Mouse (Mus musculus): ENCODE data around the gene Slc15a2.
A peak's percentile ranks its signal among the peaks of the same experiment; 100 is the strongest.

Gene Slc15a2

DNA sequence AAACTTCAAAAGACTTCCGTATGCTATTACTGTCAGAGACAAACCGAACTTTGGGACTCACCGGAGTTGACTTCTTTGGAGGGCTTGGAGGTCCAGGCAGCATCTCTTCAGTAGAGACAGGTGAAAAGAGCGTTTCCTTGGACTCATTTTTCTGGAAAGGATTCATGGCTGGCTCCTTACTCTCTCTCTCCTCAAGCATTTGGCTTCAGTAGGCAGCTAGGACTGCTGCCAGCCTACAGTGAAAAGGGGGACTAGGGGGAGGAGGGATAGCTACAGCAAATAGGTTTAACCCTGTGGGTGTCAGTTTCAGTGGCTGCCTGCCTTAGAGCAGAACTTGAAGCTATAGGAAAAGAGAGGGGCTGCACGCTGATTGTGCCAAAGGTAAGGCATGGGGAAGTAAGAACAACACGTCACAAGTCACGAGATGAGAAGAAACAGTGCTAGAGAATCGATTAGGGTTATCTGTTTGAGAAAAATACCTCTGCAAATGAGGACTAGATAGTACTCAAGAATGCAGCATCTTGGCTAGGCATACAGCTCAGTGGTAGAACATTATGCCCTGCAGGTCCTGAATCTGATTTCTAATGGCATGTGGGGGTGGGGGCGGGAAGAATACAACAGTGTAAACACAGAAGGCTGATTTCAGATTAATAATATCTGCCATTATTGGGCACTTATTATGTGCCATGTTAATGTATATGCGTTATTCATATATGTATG, at the start of gene Slc15a2:
TSS of gene Slc15a2 (minus strand) at position 369 of the 720 bp plus-strand sequence.
- no peak for DNase-seq (ENCODE audit: low read depth, low spot score)

DNA sequence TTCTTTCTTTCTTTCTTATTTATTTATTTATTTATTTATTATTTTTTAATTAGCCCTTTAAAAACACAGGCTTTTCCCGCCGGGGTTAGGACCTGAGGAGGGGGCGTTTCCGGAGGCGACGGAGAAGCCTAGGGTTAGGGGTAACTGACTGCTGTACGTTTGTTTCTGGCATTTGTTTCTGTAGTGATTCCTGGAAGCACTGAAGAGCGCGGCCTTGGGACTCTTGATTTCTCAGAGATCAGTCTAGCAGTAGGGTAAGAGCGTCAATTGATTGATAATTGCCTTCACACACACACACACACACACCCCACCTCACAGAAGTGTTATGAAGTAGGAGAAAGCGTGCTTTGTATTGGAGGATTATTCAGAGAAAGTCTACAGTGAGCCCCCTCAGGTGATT, 44.1 kb upstream of the Slc15a2 start:
- no peak for DNase-seq (ENCODE audit: low read depth, low spot score)

DNA sequence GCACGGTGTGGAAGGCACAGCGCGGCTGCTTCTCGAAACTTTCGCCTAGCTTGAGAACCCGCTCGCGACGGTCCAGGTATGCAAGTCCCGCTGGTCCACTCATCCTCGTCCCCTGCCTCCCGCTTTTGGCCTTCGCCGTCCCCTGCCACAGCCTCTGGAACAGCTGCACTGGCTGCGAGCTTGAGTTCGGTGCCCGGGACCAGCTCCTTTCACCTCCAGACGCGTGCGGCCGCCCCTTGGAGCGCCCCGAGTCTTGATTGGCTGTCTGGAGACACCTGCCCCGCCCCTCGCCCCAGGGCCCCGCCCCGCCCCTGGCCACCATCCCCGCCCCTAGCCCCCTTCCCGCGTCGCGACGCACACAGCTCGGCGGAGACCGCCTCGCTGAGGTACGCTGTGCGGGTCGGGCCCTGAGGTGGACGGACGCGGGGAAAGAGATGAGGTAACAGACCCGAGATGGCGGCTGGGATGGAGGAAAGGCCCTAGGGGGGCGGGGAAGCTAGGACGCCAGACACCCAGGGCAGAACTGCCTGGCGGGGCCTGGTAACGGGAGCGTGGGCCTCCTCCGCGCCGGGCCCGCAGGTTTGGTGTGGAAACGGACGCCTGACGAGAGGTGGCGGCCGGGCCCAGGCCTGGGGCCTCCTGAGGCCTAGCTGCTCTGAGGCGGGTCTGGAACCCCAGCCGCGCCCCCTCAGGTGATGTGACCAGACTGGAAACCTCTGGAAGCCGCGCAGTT, 43.5 kb upstream of the Slc15a2 start, which contains the start of gene Iqcb1:
TSS of gene Iqcb1 (plus strand) at position 332 of the 733 bp plus-strand sequence.
- peak; percentile 87 for DNase-seq (ENCODE audit: low read depth, low spot score)

DNA sequence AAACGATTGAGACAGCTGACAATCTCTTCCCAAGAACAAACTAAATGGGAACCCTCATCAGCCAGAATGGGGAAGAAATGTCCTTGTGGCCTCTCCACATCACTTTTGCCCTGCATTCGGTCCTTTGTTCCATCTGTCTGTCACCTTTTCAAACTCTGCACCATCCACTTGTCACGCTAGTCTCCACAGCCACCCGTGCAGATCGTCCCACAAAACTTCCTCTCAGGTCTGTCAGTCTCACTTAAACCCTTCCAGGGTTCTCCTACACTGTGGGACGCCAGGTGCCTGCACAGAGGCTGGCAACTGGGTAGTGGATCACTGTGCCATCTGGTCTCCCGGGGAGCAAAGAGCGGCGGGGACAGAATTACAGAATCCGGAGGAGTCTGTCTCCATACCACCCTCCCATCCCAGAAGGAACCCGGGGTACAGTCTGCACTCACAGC, 42.9 kb upstream of the Slc15a2 start:
- DNase-seq (ENCODE audit: low read depth, low spot score) = peak; percentile 4

DNA sequence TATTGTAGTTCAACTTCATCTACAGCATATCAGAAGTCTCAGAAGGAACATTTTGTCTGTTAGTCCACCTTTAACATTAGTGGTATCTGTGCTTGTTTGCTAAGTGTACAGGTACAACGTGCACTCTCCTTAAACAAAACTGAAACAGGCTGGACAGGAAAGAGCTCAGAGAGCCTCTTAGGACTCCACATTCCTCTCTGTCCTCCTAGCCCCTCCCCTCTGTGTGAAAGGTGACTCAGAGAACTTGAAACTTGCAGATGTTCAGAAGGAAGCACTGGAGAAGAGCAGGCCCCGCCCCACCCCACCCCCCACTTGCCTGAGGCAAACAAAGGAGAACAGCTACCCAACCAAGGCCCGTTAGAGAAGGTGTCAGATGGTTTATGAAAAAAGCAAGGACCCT, 36.7 kb upstream of the Slc15a2 start:
- DNase-seq (ENCODE audit: low read depth, low spot score) = peak; percentile 68

DNA sequence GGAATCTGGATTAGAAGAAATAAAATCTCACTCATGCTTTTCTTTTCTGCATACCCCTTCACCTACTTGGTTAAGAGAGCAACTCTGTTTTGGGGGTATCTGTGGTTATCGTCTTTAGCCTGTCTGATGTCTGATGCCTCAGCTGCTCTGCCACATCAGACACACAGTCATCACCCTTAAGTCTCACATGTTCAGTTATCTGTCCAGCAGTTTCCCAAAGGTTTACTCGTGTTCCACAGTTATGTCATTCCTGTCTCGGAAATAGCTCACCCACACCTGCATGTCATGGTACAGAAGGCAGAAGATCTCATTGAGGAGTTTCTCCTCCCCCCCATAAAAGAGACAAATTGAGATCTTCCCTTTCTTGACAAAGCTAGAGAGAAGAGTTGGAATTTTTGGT, 36.0 kb upstream of the Slc15a2 start:
- DNase-seq (ENCODE audit: low read depth, low spot score) = no peak

DNA sequence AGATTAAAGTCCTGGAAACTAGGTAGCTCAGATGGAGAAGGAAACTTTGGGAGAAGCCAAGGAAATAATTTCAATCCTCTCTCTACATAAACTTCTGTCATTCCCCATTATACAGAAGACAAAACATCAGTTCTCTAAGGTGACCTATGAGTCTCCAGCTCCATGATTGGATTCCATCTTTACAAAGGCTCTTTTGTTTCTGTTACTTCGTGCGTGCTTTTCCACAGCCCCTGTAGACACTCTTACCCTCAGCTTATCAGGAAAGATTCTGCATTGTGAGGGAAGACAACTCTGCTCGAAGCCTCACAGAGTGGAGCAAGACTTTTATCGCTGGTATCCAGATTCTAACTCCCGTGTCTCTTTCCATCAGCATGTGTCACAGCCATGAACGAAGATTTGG, 35.3 kb upstream of the Slc15a2 start:
- DNase-seq (ENCODE audit: low read depth, low spot score) = no peak

DNA sequence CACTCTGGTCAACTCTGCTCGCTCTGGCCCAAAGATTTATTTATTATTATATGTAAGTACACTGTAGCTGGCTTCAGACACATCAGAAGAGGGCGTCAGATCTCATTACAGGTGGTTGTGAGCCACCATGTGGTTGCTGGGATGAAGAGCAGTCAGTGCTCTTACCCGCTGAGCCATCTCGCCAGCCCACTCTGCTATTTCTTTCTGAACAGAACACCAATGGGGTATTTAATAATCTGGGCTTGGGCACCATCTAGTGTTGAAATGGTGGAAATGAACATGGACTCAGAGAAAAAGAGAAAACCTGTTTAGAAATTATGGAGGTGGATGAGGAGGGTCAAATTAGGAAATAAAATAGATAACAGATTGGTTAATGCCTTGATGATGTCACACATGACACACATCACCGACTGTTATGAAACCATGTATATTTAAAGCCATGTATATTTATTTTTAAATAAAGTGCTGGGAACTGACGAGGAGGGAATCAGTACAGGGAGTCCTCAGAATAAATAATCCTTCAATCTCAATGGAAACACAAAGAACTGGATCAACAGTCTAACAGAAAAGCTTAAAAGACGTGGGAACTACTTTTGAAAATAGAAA, 32.7 kb upstream of the Slc15a2 start:
- peak; percentile 85 for DNase-seq (ENCODE audit: low read depth, low spot score)

DNA sequence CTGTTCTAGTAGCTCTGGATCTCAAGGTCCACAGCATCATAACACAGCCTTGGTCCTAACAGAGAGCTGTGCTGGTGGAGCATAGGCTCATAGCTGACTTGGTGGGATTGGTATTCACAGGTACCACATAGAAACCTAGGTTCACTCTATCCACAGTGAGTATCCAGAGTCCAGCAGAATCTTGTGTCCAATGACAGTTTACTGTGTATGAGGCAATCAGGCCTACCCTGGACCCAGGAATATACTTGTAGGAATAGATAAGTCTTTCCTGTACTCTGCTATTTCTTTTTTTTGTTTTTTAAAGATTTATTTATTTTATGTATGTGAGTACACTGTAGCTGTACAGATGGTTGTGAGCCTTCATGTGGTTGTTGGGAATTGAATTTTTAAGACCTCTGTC, 32.2 kb upstream of the Slc15a2 start:
- DNase-seq (ENCODE audit: low read depth, low spot score) = no peak

DNA sequence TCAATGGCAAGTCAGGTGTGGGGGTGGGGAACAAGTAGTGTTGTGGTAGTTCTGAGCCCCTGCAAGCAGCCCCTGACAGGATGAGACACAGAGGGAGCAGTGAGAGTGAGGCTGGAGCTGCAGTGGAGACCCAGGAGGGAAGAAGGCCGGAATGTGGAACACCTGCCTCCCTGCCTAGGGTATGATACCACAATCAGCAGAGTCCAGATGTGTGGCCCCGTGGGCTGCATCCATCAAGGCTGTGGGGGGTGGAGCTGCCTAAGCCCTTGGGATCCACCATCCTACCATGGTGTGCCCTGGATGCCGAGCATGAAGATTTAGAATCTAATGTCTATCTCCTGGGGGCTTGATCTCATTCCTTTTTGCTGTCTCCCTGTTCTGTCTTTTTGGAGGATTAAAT, 28.9 kb upstream of the Slc15a2 start:
- DNase-seq (ENCODE audit: low read depth, low spot score) = no peak

DNA sequence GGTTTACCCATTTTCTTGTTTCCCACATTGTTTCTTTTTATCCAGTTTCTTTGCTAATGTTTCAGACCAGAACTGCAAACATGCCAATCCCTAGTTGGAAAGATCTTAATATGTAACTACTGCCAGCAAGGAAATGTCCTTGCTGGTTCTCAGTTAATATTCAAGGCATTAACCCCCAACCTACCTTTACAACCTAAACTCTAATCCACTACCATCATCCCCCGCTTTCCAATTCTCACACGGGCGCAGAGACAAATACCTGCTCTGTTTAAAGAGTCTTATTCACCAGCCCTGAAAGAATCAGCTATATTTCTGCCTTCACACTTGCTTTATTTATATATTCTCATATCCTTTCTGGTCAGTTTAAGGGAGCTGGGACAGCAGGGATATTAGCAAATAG, 23.9 kb upstream of the Slc15a2 start:
- DNase-seq (ENCODE audit: low read depth, low spot score) = no peak

DNA sequence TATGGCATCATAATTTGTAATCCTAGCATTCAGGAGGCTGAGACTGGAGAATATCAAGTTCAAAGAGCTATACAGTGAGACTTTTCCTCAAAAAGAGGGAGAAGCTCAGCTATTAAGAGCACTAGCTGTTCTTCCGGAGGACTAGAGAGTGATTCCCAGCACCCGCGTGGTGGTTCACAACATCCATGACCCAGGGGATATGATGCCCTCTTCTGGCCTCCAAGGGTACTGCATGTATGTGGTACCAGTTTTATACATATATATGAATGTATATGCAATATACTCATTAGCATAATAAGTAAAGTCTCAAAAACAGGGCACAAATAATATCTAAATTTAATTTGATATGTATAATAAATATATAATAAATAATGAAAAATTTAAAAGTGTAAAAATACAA, 17.6 kb upstream of the Slc15a2 start:
- no peak for DNase-seq (ENCODE audit: low read depth, low spot score)

DNA sequence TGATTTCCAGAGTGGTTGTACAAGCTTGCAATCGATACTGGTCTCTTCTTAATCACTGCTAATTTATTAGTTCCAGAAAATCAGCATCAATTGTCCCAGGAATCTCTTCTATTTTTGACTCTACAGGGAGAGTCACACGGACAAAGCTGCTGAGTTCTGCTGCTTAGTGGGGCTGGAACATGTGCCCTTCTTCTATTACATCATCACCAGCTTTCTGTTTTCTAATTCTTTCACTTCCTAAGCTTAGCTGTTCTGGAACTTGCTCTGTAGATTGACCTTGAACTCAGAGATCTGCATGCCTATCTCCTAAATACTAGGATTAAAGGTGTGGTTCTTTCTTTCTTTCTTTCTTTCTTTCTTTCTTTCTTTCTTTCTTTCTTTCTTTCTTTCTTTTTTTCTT, 13.6 kb upstream of the Slc15a2 start:
- no peak for DNase-seq (ENCODE audit: low read depth, low spot score)

DNA sequence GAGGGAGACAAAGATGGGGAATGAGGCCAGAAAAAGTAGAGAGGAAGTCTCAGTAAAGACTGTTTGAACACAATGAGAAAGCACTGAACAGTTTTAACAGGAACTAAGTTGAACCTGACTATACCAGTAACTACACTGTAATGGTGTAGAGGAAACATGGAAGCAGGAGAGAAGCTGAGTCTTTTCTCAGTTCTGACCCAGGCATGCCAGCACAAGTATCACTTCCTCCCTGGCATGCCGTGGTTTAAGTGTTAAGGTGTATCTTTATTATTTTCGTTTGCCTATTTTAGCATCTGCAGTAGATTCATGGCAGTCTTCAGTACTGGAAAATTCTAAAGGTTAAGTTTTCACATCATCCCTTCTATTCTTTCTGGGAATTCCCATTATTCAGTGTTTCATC, 10.2 kb upstream of the Slc15a2 start:
- no peak for DNase-seq (ENCODE audit: low read depth, low spot score)

DNA sequence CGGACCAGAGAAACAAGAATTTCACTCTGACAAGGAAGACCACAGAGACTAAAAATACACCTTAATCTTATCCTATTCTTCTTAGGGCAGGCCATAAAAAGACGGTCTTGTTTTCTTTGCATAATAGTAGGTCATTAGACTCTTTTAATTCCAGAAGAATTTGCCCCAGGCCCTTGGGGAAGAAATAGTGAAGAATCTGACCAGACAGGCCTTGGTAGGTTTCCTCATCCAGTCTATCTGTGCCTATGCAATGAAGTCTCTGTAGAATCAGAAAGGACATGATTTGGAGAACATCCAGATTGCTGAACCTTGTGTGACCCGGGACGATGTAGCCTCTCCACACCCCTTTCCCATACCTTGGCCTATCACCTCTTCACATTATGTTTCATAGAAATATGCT, 5.4 kb upstream of the Slc15a2 start:
- no peak for DNase-seq (ENCODE audit: low read depth, low spot score)

DNA sequence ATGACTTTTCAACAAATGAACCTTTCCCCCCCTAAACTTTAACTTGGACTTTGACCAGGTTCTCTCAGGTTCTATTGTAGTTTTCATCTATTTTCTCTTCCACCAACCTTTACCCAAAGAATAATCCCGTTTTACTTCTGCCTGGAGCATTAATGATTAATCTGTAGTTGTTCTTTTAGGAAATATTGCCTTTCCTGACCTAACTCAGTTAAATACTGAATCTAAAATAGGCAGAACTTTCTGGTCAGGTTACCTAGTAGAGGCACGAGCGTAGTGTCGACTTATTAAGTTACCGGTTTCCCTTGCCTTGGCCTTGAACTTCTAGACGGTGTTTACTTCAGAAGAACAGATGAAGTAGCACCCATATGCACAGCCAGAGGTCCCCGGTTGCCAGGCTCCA, 1.7 kb upstream of the Slc15a2 start:
- DNase-seq (ENCODE audit: low read depth, low spot score) = no peak

DNA sequence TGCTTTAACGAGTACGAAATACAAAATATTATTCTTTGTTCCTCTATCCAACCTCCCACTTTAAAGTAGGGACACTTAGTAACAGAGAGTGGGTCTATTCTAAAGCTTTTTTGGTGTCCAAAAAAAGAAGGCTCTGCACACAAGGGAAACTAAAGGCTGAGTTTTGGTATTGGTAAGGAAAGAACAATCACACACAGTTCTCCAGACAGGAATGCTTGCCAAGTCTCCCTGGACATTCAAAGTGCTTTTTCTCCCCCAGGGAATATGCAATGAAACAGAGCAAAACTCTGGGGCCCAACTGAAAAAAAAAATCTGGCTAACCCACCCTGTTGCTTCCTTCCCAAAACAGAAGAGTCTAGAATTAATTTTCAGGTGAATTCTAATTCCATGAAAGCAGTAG, 616 bp downstream of the Slc15a2 start:
- no peak for DNase-seq (ENCODE audit: low read depth, low spot score)

DNA sequence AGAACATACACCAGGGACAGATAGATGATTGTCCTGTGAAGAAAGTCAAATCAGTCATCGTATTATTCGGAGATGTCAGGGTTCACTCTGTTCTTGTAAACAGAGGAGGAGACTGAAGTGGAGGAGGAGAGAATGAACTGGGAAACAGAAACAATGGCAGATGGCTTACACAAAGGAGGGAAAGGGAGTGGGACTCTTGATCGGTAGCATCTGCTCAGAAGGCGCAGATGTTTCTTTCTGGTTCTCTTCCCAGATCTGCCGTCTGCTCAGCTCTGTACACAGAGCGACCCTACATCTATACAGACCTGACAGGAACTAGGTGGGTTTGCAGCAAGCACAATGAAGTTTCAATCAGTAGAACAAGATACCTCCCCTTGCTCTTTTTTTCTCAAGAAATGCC, 9.1 kb downstream of the Slc15a2 start:
- DNase-seq (ENCODE audit: low read depth, low spot score) = no peak

DNA sequence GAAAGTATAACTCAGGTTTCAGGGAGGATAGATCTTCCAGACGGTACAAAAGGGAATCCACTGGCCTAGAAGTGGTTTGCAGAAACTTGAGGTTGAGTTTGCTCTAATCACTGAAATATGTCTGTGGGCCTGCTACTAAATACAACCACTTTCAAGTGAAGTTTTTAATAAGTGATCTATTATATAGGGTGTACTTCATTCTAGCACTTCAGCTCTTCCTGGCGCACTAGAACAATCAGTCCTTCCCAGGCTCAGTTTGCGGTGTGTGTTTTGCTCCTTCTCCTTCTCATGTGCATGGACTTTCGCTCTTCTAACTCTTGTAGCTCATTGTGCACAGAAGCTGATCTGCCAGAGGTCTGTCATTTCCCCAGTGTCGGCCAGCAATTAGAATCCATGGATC, 11.8 kb downstream of the Slc15a2 start:
- DNase-seq (ENCODE audit: low read depth, low spot score) = no peak

DNA sequence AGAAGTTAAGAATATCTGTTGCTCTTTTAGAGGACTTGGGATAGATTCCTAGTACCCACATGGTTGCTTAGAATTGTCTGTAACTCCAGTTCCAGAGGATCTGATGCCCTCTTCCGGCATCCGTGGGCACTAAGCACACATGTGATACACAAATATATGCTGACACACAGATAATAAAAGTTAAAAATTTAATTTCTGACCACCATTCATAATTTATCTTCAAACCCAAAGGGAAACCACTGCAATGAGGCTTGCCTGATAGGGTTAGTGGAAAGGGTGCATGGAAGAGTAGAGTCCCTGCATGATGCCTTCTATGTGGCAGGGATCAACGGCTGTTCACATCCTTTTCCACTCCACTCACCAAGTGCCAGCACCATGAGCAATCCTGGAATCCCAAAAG, 13.1 kb downstream of the Slc15a2 start:
- no peak for DNase-seq (ENCODE audit: low read depth, low spot score)

DNA sequence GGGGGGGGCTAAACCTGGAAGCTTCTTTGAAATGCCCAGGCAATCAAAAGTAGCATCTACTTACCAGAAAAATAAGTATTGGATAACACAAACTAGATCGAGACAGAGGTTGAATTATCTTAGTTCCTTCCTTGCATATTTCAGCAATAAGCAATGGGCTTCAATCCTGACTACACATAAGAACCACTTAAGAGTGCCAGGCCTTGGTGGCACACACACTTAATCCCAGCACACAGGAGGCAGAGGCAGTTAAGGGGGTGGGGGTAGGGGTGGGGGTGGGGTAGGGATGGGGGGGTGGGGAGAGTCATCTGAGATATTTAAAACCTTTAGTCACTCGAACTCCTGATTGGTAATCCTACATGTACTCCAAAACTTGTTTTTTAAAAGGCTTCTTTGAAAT, 13.5 kb downstream of the Slc15a2 start:
- DNase-seq (ENCODE audit: low read depth, low spot score) = no peak

DNA sequence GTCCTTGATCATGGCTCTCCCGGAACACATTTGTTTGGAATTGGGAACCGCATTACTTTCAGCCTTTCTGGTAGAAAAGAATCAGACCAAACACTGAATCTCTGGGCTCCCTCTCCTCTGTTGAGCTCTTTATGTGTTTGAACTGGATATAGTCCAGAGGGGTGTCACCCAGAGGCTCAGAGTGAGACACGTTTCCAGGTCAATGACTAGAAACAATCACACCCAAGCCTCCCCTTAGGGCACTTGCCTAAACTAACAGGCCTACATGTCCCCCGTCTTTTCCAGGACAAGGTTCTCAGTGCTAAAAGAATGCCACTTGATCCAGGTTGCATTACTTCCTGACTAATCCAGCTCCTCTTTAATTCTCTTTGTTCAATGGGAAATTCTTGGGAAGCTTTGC, 13.9 kb downstream of the Slc15a2 start:
- no peak for DNase-seq (ENCODE audit: low read depth, low spot score)

All from mesoderm, embryonic 11.5 days (tissue).